Mouse (Mus musculus) megakaryocyte, embryonic 14.5 days (primary cell): ENCODE data around the gene Pgap2.

Experiments
- FLI1 ChIP-seq: IDR thresholded peaks from 2 replicates; pipeline ENCODE4 v1.6.1; 2012; ENCODE audit warnings: low read length, inconsistent platforms, mixed read lengths
- GATA1 ChIP-seq: IDR thresholded peaks from 3 replicates; pipeline ENCODE4 v1.6.1; 2012; ENCODE audit warnings: mixed read lengths, low read length, inconsistent platforms, borderline replicate concordance

GRCm38 (mm10) chr7:102244782-102245535 is 35.0 kb downstream of the Pgap2 start:
- TF ChIP-seq GATA1 (no peak), FLI1 (no peak)
